27 mouse cellular contexts compared by ENCODE assay signal in genomic region chr13:101308724-101309123, GRCm38 (mm10).
DNase-seq lines count a peak whose midpoint lies in the region; ATAC-seq and TF ChIP-seq lines count a peak whose summit lies in the region.
"Had no signal": no experiment of that assay in that cellular context is flagged by ENCODE, and none has a peak within 500 bp of the region (broad histone marks: within the 10 kb centered on the region; RNA-seq: fewer than 3 reads in every experiment).

No protein-coding gene starts in this region.

- H3K27ac ChIP-seq in thymus, adult 2 months (ENCODE audit: control insufficient read depth, insufficient read depth, low read length), result no peak overlapping the region
- H3K27ac ChIP-seq: gastrocnemius, adult 2 months; heart, embryonic 10.5 days; heart, embryonic 13.5 days; hindbrain, embryonic 12.5 days; hindbrain, embryonic 15.5 days had no signal

- peak; percentile 77 for ATAC-seq in granulocyte monocyte progenitor cell, adult 5-6 weeks (replicated peaks; ENCODE audit: poor library complexity, severe bottlenecking)
- peak; percentile 89 for ATAC-seq in megakaryocyte progenitor cell, adult 5-6 weeks (replicated peaks; ENCODE audit: poor library complexity)
- ATAC-seq: activated CD4-positive, CD25-positive, alpha-beta regulatory T cell, adult 4 months; forebrain, embryonic 14.5 days; forebrain, postnatal 0 days had no signal

- H3K4me3 ChIP-seq in thymus, adult 2 months (ENCODE audit: control insufficient read depth, insufficient read depth, low read length), result no peak overlapping the region
- H3K4me3 ChIP-seq: gastrocnemius, adult 2 months; heart, embryonic 10.5 days; heart, embryonic 13.5 days; hindbrain, embryonic 12.5 days; hindbrain, embryonic 15.5 days had no signal

- no peak for TF ChIP-seq CTCF in thymus, adult 2 months (IDR thresholded peaks at IDR 0.05; ENCODE audit: borderline replicate concordance, control insufficient read depth, extremely low read depth, insufficient read depth, low read length, poor library complexity)

- H3K4me1 ChIP-seq in thymus, adult 2 months (replicated peaks; ENCODE audit: control insufficient read depth, insufficient read depth, low read length), result no peaks in the 10 kb centered on the region
- H3K4me1 ChIP-seq: hindbrain, embryonic 15.5 days had no signal

- peak; percentile 7 for DNase-seq in thymus, adult 2 months
- DNase-seq in thymus, postnatal 10 days (ENCODE audit: low spot score in 2 of 2), result no peak
- DNase-seq in thymus, postnatal 36 days, result peak; percentile 4 to 9
- DNase-seq in adrenal gland, adult (ENCODE audit: inconsistent age in 2 of 2, low spot score in 1 of 2), result no peak
- DNase-seq in heart, adult 8-10 months (ENCODE audit: low spot score), result no peak
- DNase-seq in urinary bladder, postnatal 25 days (ENCODE audit: low spot score), result no peak
- DNase-seq: adrenal gland, postnatal 10 days; adrenal gland, postnatal 36 days; cerebellum, adult 11 months; cerebellum, adult 2 months; cerebellum, adult 9-11 months; cerebellum, postnatal 25 days; embryo, embryonic 11 days; forebrain, postnatal 0 days; gastrocnemius, adult 2 months; gastrocnemius, postnatal 14 days; heart, adult 18-20 months; heart, postnatal 14 days; heart, postnatal 4 days had no signal

- H3K27me3 ChIP-seq in thymus, adult 2 months (ENCODE audit: control insufficient read depth, insufficient read depth, low read length), result no peaks in the 10 kb centered on the region
- H3K27me3 ChIP-seq: heart, embryonic 13.5 days; hindbrain, embryonic 12.5 days; hindbrain, embryonic 15.5 days had no signal

- no peaks in the 10 kb centered on the region for H3K36me3 ChIP-seq in thymus, adult 2 months (ENCODE audit: control insufficient read depth, insufficient read depth, low read length)
- H3K36me3 ChIP-seq: heart, embryonic 10.5 days; heart, embryonic 13.5 days; hindbrain, embryonic 12.5 days; hindbrain, embryonic 15.5 days had no signal

- no peak for TF ChIP-seq POLR2A in thymus, adult 2 months (IDR thresholded peaks at IDR 0.05; ENCODE audit: control insufficient read depth, extremely low read depth, insufficient read depth, low read length, poor library complexity)

- 19% methylated on average over 5 of the region's 5 CpGs for WGBS in thymus, adult 2 months

Comparison
In these comparisons a context has a peak if more than half of its experiments do, and no peak if none do; other contexts are left out.
1. DNase-seq: peak in thymus, adult 2 months (single experiment) and thymus, postnatal 36 days (2 of 2); none in thymus, postnatal 10 days (0 of 2), adrenal gland, adult (0 of 2), heart, adult 8-10 months (single experiment) and urinary bladder, postnatal 25 days (single experiment).